8 mouse cellular contexts compared by ENCODE assay signal in the genomic region with DNA sequence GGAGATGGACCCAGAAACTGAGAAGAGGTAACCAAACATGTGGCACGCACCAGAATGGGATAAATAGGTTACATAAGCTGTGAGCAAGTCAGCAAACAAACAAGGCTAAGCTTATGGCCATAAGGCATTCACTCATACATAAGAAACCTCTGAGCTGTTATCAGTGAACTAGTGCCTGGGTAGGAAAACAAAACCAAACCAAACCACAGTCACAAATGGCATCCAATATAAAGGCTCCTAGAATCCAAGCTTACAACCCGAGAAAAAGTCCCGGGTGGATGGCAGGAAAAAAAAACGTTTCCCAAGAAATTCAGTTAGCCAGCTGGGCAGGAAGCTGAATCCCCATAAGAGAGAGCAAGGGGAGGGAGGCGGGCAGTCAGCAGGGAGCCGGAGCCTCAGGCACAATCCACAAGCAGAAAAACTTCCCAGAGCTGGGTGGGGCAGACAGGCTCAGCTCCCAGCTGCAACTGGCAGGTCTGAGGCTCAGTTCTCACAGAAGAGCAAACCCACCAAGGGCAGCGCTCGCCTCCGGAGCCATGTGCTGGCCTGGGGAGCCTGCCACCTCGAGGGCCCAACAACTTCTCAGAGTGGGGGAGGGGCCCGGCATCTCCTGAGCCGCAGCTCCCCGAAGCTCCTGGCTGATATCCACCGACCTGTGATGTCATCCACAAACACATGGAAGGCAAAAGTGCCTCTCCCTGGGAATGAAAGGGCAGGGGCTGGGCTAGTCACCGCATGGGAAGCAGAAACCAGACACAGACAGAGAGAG. TPM values are rescaled to one million over a fixed set of nuclear protein-coding genes. Genes with fewer than 3 reads are reported as not detected.
DNase-seq lines count a peak whose midpoint lies in the region; ATAC-seq and TF ChIP-seq lines count a peak whose summit lies in the region.

No protein-coding gene starts in this region.

- peak overlapping the region; percentile 50 for H3K4me2 ChIP-seq in embryonic facial prominence, embryonic 15.5 days (replicated peaks)
- H3K4me2 ChIP-seq in heart, embryonic 13.5 days = peak overlapping the region; percentile 66
- H3K4me2 ChIP-seq in kidney, embryonic 16.5 days (replicated peaks; ENCODE audit: low read depth, low read length) = peak overlapping the region; percentile 63

- WGBS in embryonic facial prominence, embryonic 15.5 days = 4% methylated on average over 15 of the region's 15 CpGs
- 4% methylated on average over 15 of the region's 15 CpGs for WGBS in heart, embryonic 13.5 days
- 7% methylated on average over 15 of the region's 15 CpGs for WGBS in kidney, embryonic 16.5 days
- WGBS in lung, adult 2 months = 16% methylated on average over 15 of the region's 15 CpGs

- H3K27ac ChIP-seq in embryonic facial prominence, embryonic 15.5 days (replicated peaks) = peak overlapping the region; percentile 93
- peak overlapping the region; percentile 92 for H3K27ac ChIP-seq in heart, embryonic 13.5 days (replicated peaks)
- peak overlapping the region; percentile 89 for H3K27ac ChIP-seq in kidney, embryonic 16.5 days (ENCODE audit: low read length)

- H3K9ac ChIP-seq in embryonic facial prominence, embryonic 15.5 days = peak overlapping the region; percentile 18
- peak overlapping the region; percentile 72 for H3K9ac ChIP-seq in heart, embryonic 13.5 days
- peak overlapping the region; percentile 68 for H3K9ac ChIP-seq in kidney, embryonic 16.5 days (replicated peaks; ENCODE audit: low read length)

- peak; percentile 43; the same call in 1 of the 2 replicates for TF ChIP-seq POLR2A in lung, adult 2 months (IDR thresholded peaks at IDR 0.05; ENCODE audit: borderline replicate concordance, extremely low read depth, low read depth, low read length)

- peaks cover 15% of the 10 kb centered on the region for H3K4me1 ChIP-seq in embryonic facial prominence, embryonic 15.5 days
- peaks cover 41% of the 10 kb centered on the region for H3K4me1 ChIP-seq in heart, embryonic 13.5 days
- H3K4me1 ChIP-seq in kidney, embryonic 16.5 days (ENCODE audit: insufficient read depth, low read length) = peaks cover 7% of the 10 kb centered on the region
- H3K4me1 ChIP-seq in lung, adult 2 months (ENCODE audit: control insufficient read depth, insufficient read depth, low read length) = no peaks in the 10 kb centered on the region

- H3K4me3 ChIP-seq in embryonic facial prominence, embryonic 15.5 days (replicated peaks) = peak overlapping the region; percentile 35
- H3K4me3 ChIP-seq in heart, embryonic 13.5 days = peak overlapping the region; percentile 40
- H3K4me3 ChIP-seq in kidney, embryonic 16.5 days (ENCODE audit: low read length) = peak overlapping the region; percentile 41
- H3K4me3 ChIP-seq in lung, adult 2 months (replicated peaks; ENCODE audit: extremely low read depth, low read depth, low read length) = peak overlapping the region; percentile 41

- no peaks in the 10 kb centered on the region for H3K9me3 ChIP-seq in embryonic facial prominence, embryonic 15.5 days (replicated peaks)
- H3K9me3 ChIP-seq in heart, embryonic 13.5 days = no peaks in the 10 kb centered on the region
- no peaks in the 10 kb centered on the region for H3K9me3 ChIP-seq in kidney, embryonic 16.5 days (ENCODE audit: low read length)

- H3K27me3 ChIP-seq in embryonic facial prominence, embryonic 15.5 days = no peaks in the 10 kb centered on the region
- no peaks in the 10 kb centered on the region for H3K27me3 ChIP-seq in heart, embryonic 13.5 days (replicated peaks)
- H3K27me3 ChIP-seq in kidney, embryonic 16.5 days (ENCODE audit: insufficient read depth, low read length) = no peaks in the 10 kb centered on the region

- TF ChIP-seq CTCF in lung, adult 2 months (IDR thresholded peaks at IDR 0.05; ENCODE audit: insufficient read depth, low read length) = no peak

- peak; percentile 91 for ATAC-seq in embryonic facial prominence, embryonic 15.5 days (ENCODE audit: insufficient number of reproducible peaks, low FRiP score, low TSS enrichment, low read depth)
- ATAC-seq in heart, embryonic 13.5 days (ENCODE audit: extremely low read depth, insufficient number of reproducible peaks, low FRiP score, low TSS enrichment) = peak; percentile 70
- peak; percentile 82 for ATAC-seq in kidney, embryonic 16.5 days (ENCODE audit: low FRiP score, low TSS enrichment)
- no peak for ATAC-seq in inflammation-experienced regulatory T-cells, adult 6 months

- DNase-seq in right cerebral cortex, adult 18-20 months = peak; percentile 60
- no peak for DNase-seq in right cerebral cortex, postnatal 36 days (ENCODE audit: low spot score in 2 of 2)
- peak; percentile 72 for DNase-seq in lung, adult 2 months
- peak; percentile 59 for DNase-seq in ovary, postnatal 14 days (ENCODE audit: low spot score)

- H3K36me3 ChIP-seq in embryonic facial prominence, embryonic 15.5 days = peaks cover 16% of the 10 kb centered on the region
- peaks cover 15% of the 10 kb centered on the region for H3K36me3 ChIP-seq in heart, embryonic 13.5 days
- H3K36me3 ChIP-seq in kidney, embryonic 16.5 days (ENCODE audit: insufficient read depth, low read length) = no peaks in the 10 kb centered on the region; the same call in none of the 2 replicates

RNA-seq across cellular contexts. Expression of a gene that starts 17.3 kb away (rescaled TPM):
- polyA plus RNA-seq in embryonic facial prominence, embryonic 15.5 days (2015; fragmentation: Nextera tagmentation; extraction: Ambion mirVana) = 93.4 and 99.8 TPM in 2 replicates
- 30.7 and 35.8 TPM in 2 replicates for polyA plus RNA-seq in heart, embryonic 13.5 days (2015; fragmentation: Nextera tagmentation; extraction: Ambion mirVana)
- polyA plus RNA-seq in kidney, embryonic 16.5 days (2015; fragmentation: Nextera tagmentation; extraction: Ambion mirVana) = 50.5 and 54.5 TPM in 2 replicates
- 22.0 and 26.8 TPM in 2 replicates for polyA plus RNA-seq in lung, adult 2 months (2012; rRNA removed)
- 10 to 100 TPM in 1 of 3 experiments, 1 to 10 TPM in 2; 3.2 to 10.9 (median 4.9) TPM for polyA plus RNA-seq in inflammation-experienced regulatory T-cells, adult 6 months (2017; shearing (Covaris generic))

RNA-seq across cellular contexts. Expression of a gene that starts 21.1 kb away (rescaled TPM):
- polyA plus RNA-seq in embryonic facial prominence, embryonic 15.5 days (2015; fragmentation: Nextera tagmentation; extraction: Ambion mirVana) = 25.9 and 29.8 TPM in 2 replicates
- 4.6 TPM in 2 replicates for polyA plus RNA-seq in heart, embryonic 13.5 days (2015; fragmentation: Nextera tagmentation; extraction: Ambion mirVana)
- polyA plus RNA-seq in kidney, embryonic 16.5 days (2015; fragmentation: Nextera tagmentation; extraction: Ambion mirVana) = 14.0 and 14.7 TPM in 2 replicates
- polyA plus RNA-seq in lung, adult 2 months (2012; rRNA removed) = 20.1 and 21.1 TPM in 2 replicates
- not detected for polyA plus RNA-seq in inflammation-experienced regulatory T-cells, adult 6 months (2017; shearing (Covaris generic))

RNA-seq across cellular contexts. Expression of a gene that starts 40.6 kb away (rescaled TPM):
- 1.1 and 1.3 TPM in 2 replicates for polyA plus RNA-seq in embryonic facial prominence, embryonic 15.5 days (2015; fragmentation: Nextera tagmentation; extraction: Ambion mirVana)
- polyA plus RNA-seq in heart, embryonic 13.5 days (2015; fragmentation: Nextera tagmentation; extraction: Ambion mirVana) = 0.08 TPM in 1 of 2 replicates, not detected in the other
- polyA plus RNA-seq in kidney, embryonic 16.5 days (2015; fragmentation: Nextera tagmentation; extraction: Ambion mirVana) = 0.15 and 0.32 TPM in 2 replicates
- not detected in 2 replicates for polyA plus RNA-seq in lung, adult 2 months (2012; rRNA removed)
- polyA plus RNA-seq in inflammation-experienced regulatory T-cells, adult 6 months (2017; shearing (Covaris generic)) = not detected

RNA-seq across cellular contexts. Expression of a gene that starts 52.9 kb away (rescaled TPM):
- 5.2 and 5.7 TPM in 2 replicates for polyA plus RNA-seq in embryonic facial prominence, embryonic 15.5 days (2015; fragmentation: Nextera tagmentation; extraction: Ambion mirVana)
- 1.8 and 3.0 TPM in 2 replicates for polyA plus RNA-seq in heart, embryonic 13.5 days (2015; fragmentation: Nextera tagmentation; extraction: Ambion mirVana)
- 5.4 TPM in 2 replicates for polyA plus RNA-seq in kidney, embryonic 16.5 days (2015; fragmentation: Nextera tagmentation; extraction: Ambion mirVana)
- 25.9 and 27.3 TPM in 2 replicates for polyA plus RNA-seq in lung, adult 2 months (2012; rRNA removed)
- under 1 TPM; 0.31 to 0.87 (median 0.84) TPM for polyA plus RNA-seq in inflammation-experienced regulatory T-cells, adult 6 months (2017; shearing (Covaris generic))

Comparison
In these comparisons a context has a peak if more than half of its experiments do, and no peak if none do; other contexts are left out.
1. DNase-seq: peak in right cerebral cortex, adult 18-20 months (single experiment), lung, adult 2 months (single experiment) and ovary, postnatal 14 days (single experiment); none in right cerebral cortex, postnatal 36 days (0 of 2).
2. H3K9ac ChIP-seq: peak in every context shown above with its lines; median percentile 72 in heart, embryonic 13.5 days; 68 in kidney, embryonic 16.5 days; 18 in embryonic facial prominence, embryonic 15.5 days.
3. Peak in every context shown above with its lines, with median percentiles within 50 percentile points of each other: H3K27ac ChIP-seq, H3K4me2 ChIP-seq and H3K4me3 ChIP-seq.